Mouse (Mus musculus): Measurements from ENCODE around the gene Pawr. TPM values are rescaled to one million over a fixed set of nuclear protein-coding genes. Genes with fewer than 3 reads are reported as not detected.

Pawr gene
- polyA plus RNA-seq, 1 experiment from 2014 or later: 11.8 TPM

DNA sequence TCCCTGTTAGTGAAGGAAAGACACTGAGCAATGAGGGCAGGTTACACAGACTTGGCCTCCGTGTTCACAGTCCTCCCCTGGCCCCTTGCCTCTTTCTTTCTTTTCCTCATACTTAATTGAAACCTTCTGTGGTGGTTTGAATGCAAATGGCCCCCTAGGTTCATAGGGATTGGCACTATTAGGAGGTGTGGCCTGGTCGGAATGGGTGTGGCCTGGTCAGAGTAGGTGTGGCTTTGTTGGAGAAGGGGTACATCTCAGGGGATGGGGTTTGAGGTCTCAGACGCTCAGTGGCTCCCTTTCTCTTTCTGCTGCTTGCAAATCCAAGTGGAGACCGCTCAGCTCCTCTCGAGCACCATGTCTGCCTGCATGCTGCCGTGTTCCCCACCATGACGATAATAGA lies 37.2 kb upstream of the Pawr start:
- no peak for ATAC-seq
- Histone ChIP-seq H3K27me3 (replicated peaks) (no peaks in the 10 kb centered on the region), H3K4me3 (replicated peaks) (no peak overlapping the region), H3K9me3 (no peaks in the 10 kb centered on the region), H3K9ac (no peak overlapping the region), H3K4me2 (replicated peaks) (no peak overlapping the region), H3K36me3 (no peaks in the 10 kb centered on the region), H3K27ac (no peak overlapping the region), H3K4me1 (replicated peaks) (no peaks in the 10 kb centered on the region)
- 89% methylated on average over 7 of the region's 7 CpGs for WGBS

DNA sequence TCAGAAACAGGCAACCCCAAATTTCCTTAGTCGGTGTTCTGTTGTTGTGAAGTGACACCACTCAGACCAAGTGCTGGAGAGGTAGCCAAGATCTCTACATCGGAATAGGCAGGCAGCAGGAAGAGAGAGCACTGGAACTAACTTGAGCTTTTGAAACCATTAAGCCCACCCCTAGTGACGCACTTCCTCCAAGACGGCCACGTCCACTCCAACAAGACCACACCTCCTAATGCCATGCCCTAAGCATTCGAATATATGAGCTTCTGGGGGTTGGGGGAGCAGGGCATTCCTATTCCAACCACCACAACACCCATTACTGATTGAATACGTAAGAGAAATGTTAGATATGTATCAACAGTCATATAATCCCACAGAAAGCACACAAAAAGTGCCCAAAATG lies 35.5 kb upstream of the Pawr start:
- H3K4me2 ChIP-seq (replicated peaks): no peak overlapping the region
- H3K27me3 ChIP-seq (replicated peaks): no peaks in the 10 kb centered on the region
- ATAC-seq: no peak
- WGBS: 88% methylated on average over 7 of the region's 7 CpGs
- no peak overlapping the region for H3K4me3 ChIP-seq (replicated peaks)
- no peak overlapping the region for H3K9ac ChIP-seq
- H3K27ac ChIP-seq: no peak overlapping the region
- no peaks in the 10 kb centered on the region for H3K4me1 ChIP-seq (replicated peaks)
- no peaks in the 10 kb centered on the region for H3K9me3 ChIP-seq
- H3K36me3 ChIP-seq: no peaks in the 10 kb centered on the region

DNA sequence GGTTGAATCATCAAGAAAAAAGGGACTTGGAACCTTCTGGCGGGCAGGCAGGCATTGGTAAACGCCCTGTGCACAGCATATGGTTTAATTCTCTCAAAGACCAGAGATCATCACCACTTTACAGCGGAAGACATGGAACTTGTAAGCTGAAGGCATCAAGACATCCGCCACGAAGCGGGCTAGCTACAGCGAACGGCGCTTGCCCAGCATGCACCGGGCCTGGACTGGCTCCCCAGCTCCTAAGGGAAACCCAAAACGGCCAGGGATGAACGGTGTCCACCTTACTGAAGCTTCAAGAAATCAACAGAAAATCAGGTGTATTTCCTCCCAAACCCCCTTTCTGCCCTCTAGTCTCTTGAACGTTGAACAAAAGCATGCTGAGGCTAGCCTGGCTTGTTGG lies 33.7 kb upstream of the Pawr start:
- Histone ChIP-seq H3K27me3 (replicated peaks) (no peaks in the 10 kb centered on the region), H3K9ac (no peak overlapping the region), H3K36me3 (no peaks in the 10 kb centered on the region), H3K4me1 (replicated peaks) (no peaks in the 10 kb centered on the region), H3K27ac (no peak overlapping the region), H3K4me3 (replicated peaks) (no peak overlapping the region), H3K9me3 (no peaks in the 10 kb centered on the region), H3K4me2 (replicated peaks) (no peak overlapping the region)
- no peak for ATAC-seq
- 92% methylated on average over 13 of the region's 13 CpGs for WGBS

DNA sequence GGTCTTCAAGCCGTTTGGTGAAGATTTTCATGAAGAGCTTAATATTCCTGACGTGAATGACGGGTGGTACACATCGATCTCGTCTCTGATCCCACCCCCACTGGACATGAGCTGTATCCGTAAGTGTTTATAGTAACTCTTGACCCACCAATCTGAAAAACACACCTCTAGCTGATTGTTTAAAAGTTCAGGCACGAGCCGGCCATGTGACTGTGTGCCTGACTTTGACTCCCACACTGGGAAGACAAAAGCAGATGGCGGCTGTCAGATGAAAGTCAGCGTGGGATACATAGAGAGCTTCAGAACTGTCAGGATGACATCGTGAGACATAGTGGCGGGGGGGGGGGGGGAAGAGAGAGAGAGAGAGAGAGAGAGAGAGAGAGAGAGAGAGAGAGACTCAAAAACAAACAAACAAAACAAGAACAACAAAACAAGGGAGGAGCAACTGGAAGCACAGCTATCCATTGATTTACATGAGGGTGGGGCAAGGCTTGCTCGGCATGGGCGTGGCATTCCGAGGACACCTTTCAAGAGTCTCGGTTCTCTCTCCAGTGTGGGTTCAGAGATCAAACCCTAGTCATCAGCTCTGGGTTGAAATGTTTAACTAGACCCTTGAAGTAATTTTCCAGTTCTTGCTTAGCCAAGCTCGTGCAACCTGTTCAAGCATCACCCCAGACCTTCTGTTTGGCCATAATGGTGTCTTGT lies 32.9 kb upstream of the Pawr start:
- no peaks in the 10 kb centered on the region for H3K36me3 ChIP-seq
- ATAC-seq: peak; percentile 57
- H3K4me1 ChIP-seq (replicated peaks): no peaks in the 10 kb centered on the region
- no peak overlapping the region for H3K9ac ChIP-seq
- H3K27me3 ChIP-seq (replicated peaks): no peaks in the 10 kb centered on the region
- no peaks in the 10 kb centered on the region for H3K9me3 ChIP-seq
- WGBS: 75% methylated on average over 16 of the region's 17 CpGs
- H3K4me2 ChIP-seq (replicated peaks): no peak overlapping the region
- no peak overlapping the region for H3K4me3 ChIP-seq (replicated peaks)
- no peak overlapping the region for H3K27ac ChIP-seq

DNA sequence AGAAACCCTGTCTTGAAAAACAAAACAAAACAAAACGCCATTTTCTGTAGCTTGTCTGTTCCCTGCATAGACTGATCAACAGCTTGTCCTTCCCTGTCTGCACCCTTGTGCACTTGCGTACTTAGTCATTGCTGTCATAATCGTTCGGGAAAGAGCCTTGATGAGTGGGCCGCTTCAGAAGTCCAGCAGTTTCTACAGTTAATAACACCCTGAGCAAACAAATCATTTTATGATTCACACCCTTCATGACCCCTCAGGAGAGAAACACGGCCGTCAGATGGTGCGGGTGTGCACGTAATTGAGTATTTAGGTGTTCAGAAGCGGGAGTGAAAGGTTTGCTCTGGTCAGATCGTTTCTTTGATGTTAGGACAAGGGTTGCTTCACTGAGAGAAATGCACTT lies 32.1 kb upstream of the Pawr start:
- H3K27ac ChIP-seq: no peak overlapping the region
- WGBS: 48% methylated on average over 11 of the region's 11 CpGs
- ATAC-seq: peak; percentile 80

DNA sequence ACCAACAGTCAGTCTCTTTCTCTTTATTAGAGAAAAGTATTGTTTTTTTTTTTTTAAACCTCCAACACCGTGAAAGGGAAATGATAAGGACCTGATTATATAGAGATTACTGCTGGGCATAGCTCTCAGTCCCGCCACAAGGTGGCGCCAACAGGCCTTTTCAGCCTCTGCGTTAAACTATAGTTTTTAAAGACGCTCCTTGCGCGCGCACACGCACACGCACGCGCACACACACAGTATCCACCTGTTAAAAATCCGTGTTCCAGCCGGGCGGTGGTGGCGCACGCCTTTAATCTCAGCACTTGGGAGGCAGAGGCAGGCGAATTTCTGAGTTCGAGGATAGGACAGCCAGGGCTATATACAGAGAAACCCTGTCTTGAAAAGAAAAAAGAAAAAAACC lies 31.1 kb upstream of the Pawr start:
- no peaks in the 10 kb centered on the region for H3K27me3 ChIP-seq (replicated peaks)
- peak; percentile 74 for ATAC-seq
- no peak overlapping the region for H3K4me3 ChIP-seq (replicated peaks)
- WGBS: 11% methylated on average over 19 of the region's 19 CpGs
- H3K4me2 ChIP-seq (replicated peaks): peak overlapping the region; percentile 40
- H3K9me3 ChIP-seq: no peaks in the 10 kb centered on the region
- H3K27ac ChIP-seq: no peak overlapping the region
- H3K4me1 ChIP-seq (replicated peaks): no peaks in the 10 kb centered on the region
- H3K36me3 ChIP-seq: no peaks in the 10 kb centered on the region
- H3K9ac ChIP-seq: no peak overlapping the region

More for the DNA sequence above, 32.1 kb upstream of the Pawr start:
- no peaks in the 10 kb centered on the region for H3K36me3 ChIP-seq
- no peaks in the 10 kb centered on the region for H3K4me1 ChIP-seq (replicated peaks)
- no peak overlapping the region for H3K9ac ChIP-seq
- H3K4me2 ChIP-seq (replicated peaks): no peak overlapping the region
- H3K9me3 ChIP-seq: no peaks in the 10 kb centered on the region
- H3K4me3 ChIP-seq (replicated peaks): no peak overlapping the region
- no peaks in the 10 kb centered on the region for H3K27me3 ChIP-seq (replicated peaks)

DNA sequence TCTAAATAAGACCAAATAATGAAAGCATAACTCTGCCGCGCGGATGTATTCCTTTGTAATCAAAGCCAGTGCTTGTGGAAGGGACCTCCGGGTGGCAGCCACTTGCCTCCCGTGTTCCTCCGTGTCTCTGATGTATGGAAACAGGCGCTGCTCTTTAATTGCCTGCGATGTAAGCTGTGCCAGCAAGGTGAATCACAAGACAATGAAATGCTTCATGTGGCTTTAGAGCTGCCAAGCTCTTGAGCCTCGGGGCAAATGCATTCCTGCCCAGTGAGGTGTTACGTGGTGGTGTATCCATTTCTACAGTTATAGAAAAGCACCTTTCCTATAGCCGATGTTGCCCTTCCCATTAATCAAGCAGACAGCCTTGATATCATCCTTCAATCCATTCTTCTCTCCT lies 24.1 kb upstream of the Pawr start:
- Histone ChIP-seq H3K9me3 (no peaks in the 10 kb centered on the region), H3K4me1 (replicated peaks) (no peaks in the 10 kb centered on the region), H3K4me3 (replicated peaks) (no peak overlapping the region), H3K27ac (no peak overlapping the region), H3K9ac (no peak overlapping the region), H3K27me3 (replicated peaks) (no peaks in the 10 kb centered on the region), H3K4me2 (replicated peaks) (no peak overlapping the region), H3K36me3 (no peaks in the 10 kb centered on the region)
- no peak for ATAC-seq
- 79% methylated on average over 11 of the region's 11 CpGs for WGBS

DNA sequence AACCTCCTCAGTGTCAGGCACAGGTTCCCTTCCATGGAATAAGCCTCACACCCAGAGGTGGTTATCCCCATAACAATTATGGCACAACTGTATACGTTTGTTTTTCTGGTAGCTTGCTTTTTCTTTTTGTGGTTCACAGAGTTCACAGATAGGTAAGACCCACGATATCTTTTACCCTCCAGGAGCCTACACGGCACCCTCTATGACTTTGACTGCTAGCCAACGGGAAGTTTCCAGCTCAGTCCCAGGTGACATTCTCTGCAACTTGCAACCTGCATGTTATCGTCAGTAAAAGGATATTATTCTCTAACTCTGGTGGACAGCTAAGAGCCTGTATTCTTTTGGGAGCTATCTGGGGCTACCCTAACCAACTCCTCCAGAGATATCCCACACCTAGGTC lies 21.7 kb upstream of the Pawr start:
- H3K36me3 ChIP-seq: no peaks in the 10 kb centered on the region
- no peak overlapping the region for H3K9ac ChIP-seq
- no peak overlapping the region for H3K4me2 ChIP-seq (replicated peaks)
- no peaks in the 10 kb centered on the region for H3K27me3 ChIP-seq (replicated peaks)
- no peaks in the 10 kb centered on the region for H3K4me1 ChIP-seq (replicated peaks)
- H3K9me3 ChIP-seq: no peaks in the 10 kb centered on the region
- no peak for ATAC-seq
- whole genome bisulfite sequencing: 89% methylated on average over 5 of the region's 5 CpGs
- H3K27ac ChIP-seq: no peak overlapping the region
- H3K4me3 ChIP-seq (replicated peaks): no peak overlapping the region

DNA sequence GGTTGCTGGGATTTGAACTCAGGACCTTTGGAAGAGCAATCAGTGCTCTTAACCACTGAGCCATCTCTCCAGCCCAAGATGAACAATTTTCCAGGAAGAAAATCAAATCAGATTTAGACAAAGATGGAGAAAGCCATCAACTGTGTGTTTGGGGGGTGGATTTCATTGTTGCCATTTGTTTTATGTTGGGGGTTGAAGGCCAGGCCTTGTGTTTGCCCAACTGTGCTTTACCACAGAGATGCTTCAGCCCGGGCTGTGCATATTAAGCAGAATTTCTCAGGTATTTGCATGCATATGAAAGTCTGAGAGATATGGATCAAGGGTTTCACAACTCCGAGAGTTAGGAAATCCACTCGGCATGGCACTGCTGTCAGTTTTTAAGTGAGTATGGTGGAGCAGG lies 20.5 kb upstream of the Pawr start:
- Histone ChIP-seq H3K4me3 (replicated peaks) (no peak overlapping the region), H3K9me3 (no peaks in the 10 kb centered on the region), H3K27ac (no peak overlapping the region), H3K9ac (no peak overlapping the region), H3K4me1 (replicated peaks) (no peaks in the 10 kb centered on the region), H3K4me2 (replicated peaks) (no peak overlapping the region), H3K36me3 (no peaks in the 10 kb centered on the region), H3K27me3 (replicated peaks) (no peaks in the 10 kb centered on the region)
- ATAC-seq: no peak
- 90% methylated on average over 3 of the region's 3 CpGs for WGBS

DNA sequence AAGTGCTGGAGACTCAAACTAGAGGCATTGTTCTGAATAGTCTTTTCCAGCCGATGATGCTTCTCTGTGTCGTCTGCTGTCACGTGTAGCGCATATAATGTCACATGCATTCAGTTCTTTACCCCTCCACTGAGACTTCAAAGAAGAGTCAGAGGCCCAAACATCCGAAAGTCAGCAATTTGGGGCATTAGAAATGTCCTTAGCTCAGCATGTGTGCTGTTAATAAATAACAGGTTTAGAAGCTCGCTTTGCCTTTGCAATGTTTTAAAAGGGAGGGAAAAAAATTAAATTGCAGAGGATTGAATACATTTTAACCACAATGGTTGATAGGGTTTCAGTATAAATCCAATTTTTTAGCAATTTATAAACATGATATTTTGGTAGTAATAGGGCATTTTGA lies 18.1 kb upstream of the Pawr start:
- no peak overlapping the region for H3K4me3 ChIP-seq (replicated peaks)
- no peaks in the 10 kb centered on the region for H3K4me1 ChIP-seq (replicated peaks)
- ATAC-seq: no peak
- no peak overlapping the region for H3K9ac ChIP-seq
- H3K27me3 ChIP-seq (replicated peaks): no peaks in the 10 kb centered on the region
- no peaks in the 10 kb centered on the region for H3K9me3 ChIP-seq
- H3K36me3 ChIP-seq: no peaks in the 10 kb centered on the region
- no peak overlapping the region for H3K4me2 ChIP-seq (replicated peaks)
- no peak overlapping the region for H3K27ac ChIP-seq
- 72% methylated on average over 6 of the region's 6 CpGs for WGBS

DNA sequence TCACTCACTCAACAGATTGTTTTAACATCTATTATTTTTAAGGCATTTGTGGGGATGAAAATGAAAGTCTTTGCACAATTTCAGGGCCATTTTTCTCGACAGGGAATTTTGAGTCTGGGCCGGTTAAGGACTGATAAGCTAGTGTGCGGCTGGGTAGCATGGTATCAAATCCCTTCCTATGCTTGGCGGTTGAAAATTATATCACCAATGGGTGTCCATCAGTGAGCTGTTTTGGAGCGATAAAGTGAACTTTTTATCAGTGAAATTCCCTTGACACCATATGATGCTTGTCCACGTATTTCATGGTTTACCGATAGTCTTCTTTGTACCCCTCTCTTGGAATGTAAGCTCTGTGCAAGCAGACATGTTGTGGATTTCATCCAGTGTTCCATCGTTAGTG lies 17.5 kb upstream of the Pawr start:
- no peak overlapping the region for H3K4me3 ChIP-seq (replicated peaks)
- no peaks in the 10 kb centered on the region for H3K36me3 ChIP-seq
- H3K9me3 ChIP-seq: no peaks in the 10 kb centered on the region
- no peaks in the 10 kb centered on the region for H3K4me1 ChIP-seq (replicated peaks)
- ATAC-seq: no peak
- WGBS: 84% methylated on average over 8 of the region's 8 CpGs
- no peak overlapping the region for H3K27ac ChIP-seq
- no peak overlapping the region for H3K4me2 ChIP-seq (replicated peaks)
- H3K9ac ChIP-seq: no peak overlapping the region
- H3K27me3 ChIP-seq (replicated peaks): no peaks in the 10 kb centered on the region

DNA sequence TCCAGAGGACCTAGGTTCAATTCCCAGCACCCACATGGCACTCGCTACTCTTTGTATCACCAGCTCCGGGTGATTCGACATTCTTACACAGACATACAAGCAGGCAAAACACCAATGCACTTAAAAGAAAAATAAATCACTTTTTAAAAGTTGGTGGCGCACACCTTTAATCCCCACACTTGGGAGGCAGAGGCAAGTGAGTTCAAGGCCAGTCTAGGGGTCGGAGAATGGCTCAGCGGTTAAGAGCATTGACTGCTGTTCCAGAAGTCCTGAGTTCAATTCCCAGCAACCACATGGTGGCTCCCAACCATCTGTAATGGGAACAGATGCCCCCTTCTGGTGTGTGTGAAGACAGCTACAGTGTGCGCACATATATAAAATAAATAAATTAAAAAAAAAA lies 16.7 kb upstream of the Pawr start:
- H3K27me3 ChIP-seq (replicated peaks): no peaks in the 10 kb centered on the region
- H3K9me3 ChIP-seq: no peaks in the 10 kb centered on the region
- no peak overlapping the region for H3K9ac ChIP-seq
- H3K4me2 ChIP-seq (replicated peaks): no peak overlapping the region
- H3K27ac ChIP-seq: no peak overlapping the region
- H3K4me1 ChIP-seq (replicated peaks): no peaks in the 10 kb centered on the region
- WGBS: 92% methylated on average over 7 of the region's 7 CpGs
- no peak for ATAC-seq
- H3K36me3 ChIP-seq: no peaks in the 10 kb centered on the region
- no peak overlapping the region for H3K4me3 ChIP-seq (replicated peaks)

DNA sequence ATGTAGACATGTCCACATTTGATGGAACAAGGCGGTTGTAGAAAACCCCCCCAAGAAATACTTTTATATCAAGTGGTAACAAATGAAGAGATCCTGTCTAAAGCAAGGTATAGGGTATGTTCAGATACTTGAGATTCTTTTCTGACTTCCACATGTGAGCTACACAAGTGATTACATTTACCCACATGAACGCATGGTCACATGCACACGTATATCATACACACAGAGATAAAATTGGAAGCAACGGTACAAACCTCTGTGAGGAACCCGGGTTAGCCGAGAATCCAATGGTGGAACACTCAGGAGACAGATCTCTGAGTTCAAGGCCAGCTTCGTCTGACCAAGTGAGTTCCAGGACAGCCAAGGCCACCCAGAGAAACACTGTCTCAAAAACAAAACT lies 3.6 kb upstream of the Pawr start:
- ATAC-seq: no peak
- Histone ChIP-seq H3K9ac (no peak overlapping the region), H3K4me3 (replicated peaks) (no peak overlapping the region), H3K9me3 (no peaks in the 10 kb centered on the region), H3K27me3 (replicated peaks) (no peaks in the 10 kb centered on the region), H3K27ac (no peak overlapping the region), H3K4me1 (replicated peaks) (no peaks in the 10 kb centered on the region), H3K36me3 (no peaks in the 10 kb centered on the region), H3K4me2 (replicated peaks) (no peak overlapping the region)
- 91% methylated on average over 7 of the region's 7 CpGs for WGBS

Measured in intestine, embryonic 15.5 days (tissue).